Mouse (Mus musculus) bone marrow, adult 2 months (tissue): ENCODE data around the gene Tpcn1. TPM values are rescaled to one million over a fixed set of nuclear protein-coding genes. Genes with fewer than 3 reads are reported as not detected.

Experiments used
- H3K27ac ChIP-seq: fragments of 200-500 bp; 2 replicates; pipeline ENCODE4 v1.5.1; 2012; ENCODE audit warnings: low read depth, mild to moderate bottlenecking, control low read depth, inconsistent platforms, low read length; ENCODE audit not compliant: control insufficient read depth, poor library complexity, insufficient read depth
- H3K4me1 ChIP-seq: fragments of 200-500 bp; 2 replicates; pipeline ENCODE4 v1.6.1; 2011; ENCODE audit warnings: low read length; ENCODE audit not compliant: control insufficient read depth, insufficient read depth
- H3K4me3 ChIP-seq: fragments of 200-500 bp; replicated peaks from 2 replicates; pipeline ENCODE3; 2011; ENCODE audit warnings: mild to moderate bottlenecking, low read depth, low read length, control low read depth; ENCODE audit not compliant: control insufficient read depth
- CTCF ChIP-seq: fragments of 200-500 bp; IDR thresholded peaks from 2 replicates; pipeline ENCODE4 v1.5.1; 2011; ENCODE audit warnings: low read length, control low read depth; ENCODE audit not compliant: control insufficient read depth, insufficient read depth
- POLR2A ChIP-seq: fragments of 200-500 bp; IDR thresholded peaks from 2 replicates; pipeline ENCODE4 v1.6.1; 2011; ENCODE audit warnings: low read depth, mild to moderate bottlenecking, control low read depth, low read length, borderline replicate concordance; ENCODE audit not compliant: control insufficient read depth
- WGBS: fragments of 180-500 bp; shearing (Covaris S2); methylation state at CpG from one replicate; pipeline ENCODE4 v1.1.7; 2018; 5-methylcytosine and 5-hydroxymethylcytosine counted together
- polyA plus RNA-seq: library from polyadenylated mRNA; stranded (reverse); fragments of >200 nt; gene quantifications from 2 replicates; pipeline ENCODE4 v1.2.4, GENCODE M21; 2011; ENCODE audit warnings: low replicate concordance; ENCODE audit not compliant: missing spikeins, insufficient read depth, insufficient read length

Gene Tpcn1
- polyA plus RNA-seq, 1 experiment: 46.7 TPM

GRCm38 (mm10) chr5:120570289-120570897 lies 18.1 kb downstream of the Tpcn1 start:
- H3K4me1 ChIP-seq: peaks cover 2% of the 10 kb centered on the region

GRCm38 (mm10) chr5:120569791-120570190 lies 18.7 kb downstream of the Tpcn1 start:
- 96% methylated on average over 3 of the region's 3 CpGs for WGBS
- Histone ChIP-seq H3K27ac (peak overlapping the region; percentile 33; the same call in 1 of the 2 replicates), H3K4me1 (peaks cover 2% of the 10 kb centered on the region), H3K4me3 (no peak overlapping the region)
- no peak for TF ChIP-seq CTCF
- no peak for TF ChIP-seq POLR2A

More at GRCm38 (mm10) chr5:120570289-120570897, 18.1 kb downstream of the Tpcn1 start:
- TF ChIP-seq CTCF (no peak), POLR2A (no peak)
- H3K4me3 ChIP-seq: no peak overlapping the region
- 37% methylated on average over 11 of the region's 11 CpGs for WGBS
- H3K27ac ChIP-seq: peak overlapping the region; percentile 59; the same call in 1 of the 2 replicates

GRCm38 (mm10) chr5:120568964-120569363 lies 19.5 kb downstream of the Tpcn1 start:
- 83% methylated on average over 4 of the region's 4 CpGs for WGBS
- H3K4me1 ChIP-seq: peaks cover 2% of the 10 kb centered on the region
- no peak overlapping the region for H3K4me3 ChIP-seq
- H3K27ac ChIP-seq: no peak overlapping the region
- TF ChIP-seq CTCF (no peak), POLR2A (no peak)

- TF ChIP-seq CTCF (no peak), POLR2A (no peak)
- Histone ChIP-seq H3K4me3 (no peak overlapping the region), H3K27ac (no peak overlapping the region), H3K4me1 (peaks cover 2% of the 10 kb centered on the region)
- WGBS: 93% methylated on average over 9 of the region's 9 CpGs
These were observed 20.1 kb downstream of the Tpcn1 start for GRCm38 (mm10) chr5:120568336-120568768.

- no peak overlapping the region for H3K27ac ChIP-seq
- TF ChIP-seq CTCF: no peak
- TF ChIP-seq POLR2A: no peak
- H3K4me1 ChIP-seq: peaks cover 2% of the 10 kb centered on the region
- WGBS: 93% methylated on average over 14 of the region's 14 CpGs
- no peak overlapping the region for H3K4me3 ChIP-seq
These were observed 20.7 kb downstream of the Tpcn1 start for GRCm38 (mm10) chr5:120567761-120568211.

- 92% methylated on average over 21 of the region's 21 CpGs for WGBS
- Histone ChIP-seq H3K4me3 (no peak overlapping the region), H3K27ac (no peak overlapping the region), H3K4me1 (peaks cover 2% of the 10 kb centered on the region)
- TF ChIP-seq POLR2A: no peak
- TF ChIP-seq CTCF: no peak
These were observed 21.2 kb downstream of the Tpcn1 start for GRCm38 (mm10) chr5:120567253-120567701.

GRCm38 (mm10) chr5:120566681-120567252 lies 21.7 kb downstream of the Tpcn1 start:
- TF ChIP-seq POLR2A: no peak
- TF ChIP-seq CTCF: no peak
- peaks cover 3% of the 10 kb centered on the region for H3K4me1 ChIP-seq
- H3K27ac ChIP-seq: no peak overlapping the region
- 77% methylated on average over 9 of the region's 9 CpGs for WGBS
- H3K4me3 ChIP-seq: no peak overlapping the region

GRCm38 (mm10) chr5:120566101-120566500 lies 22.4 kb downstream of the Tpcn1 start:
- 85% methylated on average over 5 of the region's 5 CpGs for WGBS
- TF ChIP-seq CTCF: no peak
- no peak for TF ChIP-seq POLR2A
- Histone ChIP-seq H3K4me3 (no peak overlapping the region), H3K27ac (no peak overlapping the region), H3K4me1 (peaks cover 3% of the 10 kb centered on the region)
